Mouse (Mus musculus): ENCODE results near the gene Ino80e. TPM values are rescaled to one million over a fixed set of nuclear protein-coding genes. Genes with fewer than 3 reads are reported as not detected.

Ino80e gene
- polyA plus RNA-seq, 2 experiments = 22.7 to 36.6 TPM

GRCm38 (mm10) chr7:126823940-126824339, 38.2 kb downstream of the Ino80e start:
- no peak for ATAC-seq (ENCODE audit: insufficient read depth)
- Histone ChIP-seq H3K4me2 (ENCODE audit: low read depth) (no peak overlapping the region), H3K27ac (no peak overlapping the region), H3K4me1 (replicated peaks; ENCODE audit: control insufficient read depth in 2 of 2, insufficient read depth in 2 of 2, low read length in 1 of 2) (no peaks in the 10 kb centered on the region), H3K9me3 (ENCODE audit: control insufficient read depth, low read length) (no peaks in the 10 kb centered on the region), H3K27me3 (ENCODE audit: control insufficient read depth, insufficient read depth, low read length) (peaks cover 16% of the 10 kb centered on the region), H3K36me3 (replicated peaks; ENCODE audit: control insufficient read depth, insufficient read depth, low read depth) (no peaks in the 10 kb centered on the region), H3K9ac (replicated peaks) (no peak overlapping the region), H3K4me3 (ENCODE audit: insufficient read depth in 1 of 2, low read depth in 2 of 2, low read length in 2 of 2) (no peak overlapping the region)
- TF ChIP-seq CTCF (IDR thresholded peaks at IDR 0.05; ENCODE audit: low read depth) = no peak
- WGBS (ENCODE audit: insufficient replicate concordance) = 17% methylated on average over 10 of the region's 10 CpGs
- no peak for DNase-seq (ENCODE audit: low read depth in 3 of 3, low spot score in 3 of 3)

GRCm38 (mm10) chr7:126823202-126823711, 38.9 kb downstream of the Ino80e start:
- WGBS (ENCODE audit: insufficient replicate concordance) = 5% methylated on average over 17 of the region's 19 CpGs
- peaks cover 16% of the 10 kb centered on the region for H3K27me3 ChIP-seq (ENCODE audit: control insufficient read depth, insufficient read depth, low read length)

GRCm38 (mm10) chr7:126822741-126823140, 39.4 kb downstream of the Ino80e start:
- Histone ChIP-seq H3K36me3 (replicated peaks; ENCODE audit: control insufficient read depth, insufficient read depth, low read depth) (no peaks in the 10 kb centered on the region), H3K27me3 (ENCODE audit: control insufficient read depth, insufficient read depth, low read length) (peaks cover 16% of the 10 kb centered on the region), H3K4me1 (replicated peaks; ENCODE audit: control insufficient read depth in 2 of 2, insufficient read depth in 2 of 2, low read length in 1 of 2) (no peaks in the 10 kb centered on the region), H3K27ac (no peak overlapping the region), H3K4me2 (ENCODE audit: low read depth) (no peak overlapping the region), H3K4me3 (ENCODE audit: insufficient read depth in 1 of 2, low read depth in 2 of 2, low read length in 2 of 2) (no peak overlapping the region), H3K9ac (replicated peaks) (no peak overlapping the region), H3K9me3 (ENCODE audit: control insufficient read depth, low read length) (no peaks in the 10 kb centered on the region)
- no peak for TF ChIP-seq EP300 (IDR thresholded peaks at IDR 0.05; ENCODE audit: low read depth)
- no peak for TF ChIP-seq CTCF (IDR thresholded peaks at IDR 0.05; ENCODE audit: low read depth)
- DNase-seq (ENCODE audit: low read depth in 3 of 3, low spot score in 3 of 3) (no peak), ATAC-seq (ENCODE audit: insufficient read depth) (no peak)
- WGBS (ENCODE audit: insufficient replicate concordance) = 31% methylated on average over 9 of the region's 9 CpGs

More at GRCm38 (mm10) chr7:126823202-126823711, 38.9 kb downstream of the Ino80e start:
- H3K27ac ChIP-seq = no peak overlapping the region
- no peaks in the 10 kb centered on the region for H3K4me1 ChIP-seq (replicated peaks; ENCODE audit: control insufficient read depth in 2 of 2, insufficient read depth in 2 of 2, low read length in 1 of 2)
- ATAC-seq (ENCODE audit: insufficient read depth) (no peak), DNase-seq (ENCODE audit: low read depth in 3 of 3, low spot score in 3 of 3) (no peak)
- no peak overlapping the region for H3K9ac ChIP-seq (replicated peaks)
- H3K4me2 ChIP-seq (ENCODE audit: low read depth) = no peak overlapping the region
- TF ChIP-seq CTCF (IDR thresholded peaks at IDR 0.05; ENCODE audit: low read depth) (no peak), EP300 (IDR thresholded peaks at IDR 0.05; ENCODE audit: low read depth) (no peak)
- no peak overlapping the region for H3K4me3 ChIP-seq (ENCODE audit: insufficient read depth in 1 of 2, low read depth in 2 of 2, low read length in 2 of 2)
- H3K9me3 ChIP-seq (ENCODE audit: control insufficient read depth, low read length) = no peaks in the 10 kb centered on the region
- no peaks in the 10 kb centered on the region for H3K36me3 ChIP-seq (replicated peaks; ENCODE audit: control insufficient read depth, insufficient read depth, low read depth)

GRCm38 (mm10) chr7:126821835-126822511, 40.2 kb downstream of the Ino80e start:
- H3K4me3 ChIP-seq (ENCODE audit: insufficient read depth in 1 of 2, low read depth in 2 of 2, low read length in 2 of 2) = no peak overlapping the region
- peak; percentile 36 to 59 (median 55) for DNase-seq (ENCODE audit: low read depth in 3 of 3, low spot score in 3 of 3)
- H3K27me3 ChIP-seq (ENCODE audit: control insufficient read depth, insufficient read depth, low read length) = peaks cover 16% of the 10 kb centered on the region
- WGBS (ENCODE audit: insufficient replicate concordance) = 17% methylated on average over 7 of the region's 7 CpGs
- ATAC-seq (ENCODE audit: insufficient read depth) = peak; percentile 41; the same call in 1 of the 2 replicates
- no peaks in the 10 kb centered on the region for H3K9me3 ChIP-seq (ENCODE audit: control insufficient read depth, low read length)
- no peak overlapping the region for H3K9ac ChIP-seq (replicated peaks)
- no peaks in the 10 kb centered on the region for H3K36me3 ChIP-seq (replicated peaks; ENCODE audit: control insufficient read depth, insufficient read depth, low read depth)
- H3K4me2 ChIP-seq (ENCODE audit: low read depth) = no peak overlapping the region
- H3K4me1 ChIP-seq (replicated peaks; ENCODE audit: control insufficient read depth in 2 of 2, insufficient read depth in 2 of 2, low read length in 1 of 2) = no peaks in the 10 kb centered on the region
- H3K27ac ChIP-seq = no peak overlapping the region
- TF ChIP-seq EP300 (IDR thresholded peaks at IDR 0.05; ENCODE audit: low read depth) (no peak), CTCF (IDR thresholded peaks at IDR 0.05; ENCODE audit: low read depth) (peak; percentile 97)

- Histone ChIP-seq H3K4me3 (ENCODE audit: insufficient read depth in 1 of 2, low read depth in 2 of 2, low read length in 2 of 2) (no peak overlapping the region), H3K27me3 (ENCODE audit: control insufficient read depth, insufficient read depth, low read length) (peaks cover 11% of the 10 kb centered on the region), H3K4me1 (replicated peaks; ENCODE audit: control insufficient read depth in 2 of 2, insufficient read depth in 2 of 2, low read length in 1 of 2) (no peaks in the 10 kb centered on the region), H3K9ac (replicated peaks) (no peak overlapping the region), H3K4me2 (ENCODE audit: low read depth) (no peak overlapping the region), H3K9me3 (ENCODE audit: control insufficient read depth, low read length) (no peaks in the 10 kb centered on the region), H3K27ac (no peak overlapping the region), H3K36me3 (replicated peaks; ENCODE audit: control insufficient read depth, insufficient read depth, low read depth) (no peaks in the 10 kb centered on the region)
- WGBS (ENCODE audit: insufficient replicate concordance) = 13% methylated on average over 1 of the region's 1 CpGs
- ATAC-seq (ENCODE audit: insufficient read depth) (no peak), DNase-seq (ENCODE audit: low read depth in 3 of 3, low spot score in 3 of 3) (no peak)
- TF ChIP-seq CTCF (IDR thresholded peaks at IDR 0.05; ENCODE audit: low read depth) = peak; percentile 36; the same call in 1 of the 2 replicates
- no peak for TF ChIP-seq EP300 (IDR thresholded peaks at IDR 0.05; ENCODE audit: low read depth)
These were observed 43.4 kb downstream of the Ino80e start for GRCm38 (mm10) chr7:126818818-126819217.

Measured in liver, embryonic 14.5 days (tissue).